Mouse (Mus musculus) kidney, adult 8-10 months (tissue): ENCODE data around the gene Trabd2b.

ENCODE experiments used
- DNase-seq, 2 experiments: peaks; one replicate each; pipeline ENCODE4 v3.0.0; 2022

Trabd2b gene

GRCm38 (mm10) chr4:114401993-114402731, 4.4 kb upstream of the Trabd2b start:
- DNase-seq: peak in 1 of 2 experiments; percentile 45

GRCm38 (mm10) chr4:114405682-114406354, 706 bp upstream of the Trabd2b start:
- peak; percentile 95 to 96 for DNase-seq

GRCm38 (mm10) chr4:114407516-114407915, 992 bp downstream of the Trabd2b start:
- peak in 1 of 2 experiments; percentile 32 for DNase-seq

GRCm38 (mm10) chr4:114408298-114408697, 1.8 kb downstream of the Trabd2b start:
- DNase-seq: peak in 1 of 2 experiments; percentile 27

- peak; percentile 32 to 44 for DNase-seq
Measured at GRCm38 (mm10) chr4:114408890-114409480, 2.5 kb downstream of the Trabd2b start.

GRCm38 (mm10) chr4:114409511-114409910, 3.0 kb downstream of the Trabd2b start:
- DNase-seq: peak; percentile 78 to 84

GRCm38 (mm10) chr4:114410026-114410425, 3.5 kb downstream of the Trabd2b start:
- peak; percentile 70 to 76 for DNase-seq

GRCm38 (mm10) chr4:114410443-114410842, 3.9 kb downstream of the Trabd2b start:
- DNase-seq: peak; percentile 42 to 43

- DNase-seq: no peak
Measured at GRCm38 (mm10) chr4:114410958-114411661, 4.6 kb downstream of the Trabd2b start.

- DNase-seq: peak; percentile 30 to 58
Measured at GRCm38 (mm10) chr4:114411846-114412390, 5.4 kb downstream of the Trabd2b start.

- DNase-seq: no peak
Measured at GRCm38 (mm10) chr4:114415925-114416645, 9.6 kb downstream of the Trabd2b start.

GRCm38 (mm10) chr4:114420154-114420553, 13.6 kb downstream of the Trabd2b start:
- no peak for DNase-seq

GRCm38 (mm10) chr4:114423084-114423483, 16.6 kb downstream of the Trabd2b start:
- no peak for DNase-seq

GRCm38 (mm10) chr4:114425808-114426207, 19.3 kb downstream of the Trabd2b start:
- DNase-seq: no peak

GRCm38 (mm10) chr4:114432742-114433141, 26.2 kb downstream of the Trabd2b start:
- no peak for DNase-seq

GRCm38 (mm10) chr4:114433440-114433839, 26.9 kb downstream of the Trabd2b start:
- DNase-seq: no peak

GRCm38 (mm10) chr4:114434766-114435165, 28.2 kb downstream of the Trabd2b start:
- no peak for DNase-seq

GRCm38 (mm10) chr4:114435381-114435780, 28.9 kb downstream of the Trabd2b start:
- no peak for DNase-seq

- no peak for DNase-seq
Measured at GRCm38 (mm10) chr4:114438764-114439163, 32.2 kb downstream of the Trabd2b start.

- DNase-seq: peak; percentile 50 to 65
Measured at GRCm38 (mm10) chr4:114442186-114442585, 35.7 kb downstream of the Trabd2b start.

- DNase-seq: no peak
Measured at GRCm38 (mm10) chr4:114442661-114443060, 36.1 kb downstream of the Trabd2b start.
